Mouse (Mus musculus) forebrain, postnatal 0 days (tissue): ENCODE data around the gene Limd1. TPM values are rescaled to one million over a fixed set of nuclear protein-coding genes. Genes with fewer than 3 reads are reported as not detected.

Source experiments
- ATAC-seq: fragments of 200-750 bp; cut with Nextera tagmentation; 2 replicates; pipeline ENCODE4 v1.8.0; 2017; ENCODE audit warnings: mild to moderate bottlenecking, moderate library complexity
- DNase-seq: peaks from one replicate; pipeline ENCODE4 v3.0.0-alpha.2; 2015
- H3K27ac ChIP-seq: fragments of 300-500 bp; sonication (generic); 2 replicates; pipeline ENCODE4 v1.5.1; 2014; ENCODE audit warnings: low read depth, mild to moderate bottlenecking, antibody characterized with exemption, low read length, moderate library complexity, mixed read lengths
- H3K27me3 ChIP-seq: fragments of 300-500 bp; sonication (generic); 2 replicates; pipeline ENCODE4 v1.6.1; 2014; ENCODE audit warnings: mild to moderate bottlenecking, low read length, mixed read lengths; ENCODE audit not compliant: insufficient read depth
- H3K36me3 ChIP-seq: fragments of 300-500 bp; sonication (generic); 2 replicates; pipeline ENCODE4 v1.6.1; 2014; ENCODE audit warnings: mild to moderate bottlenecking, moderate library complexity; ENCODE audit not compliant: insufficient read depth
- H3K4me1 ChIP-seq: fragments of 300-500 bp; sonication (generic); 2 replicates; pipeline ENCODE4 v1.6.1; 2014; ENCODE audit warnings: antibody characterized with exemption; ENCODE audit not compliant: insufficient read depth
- H3K4me2 ChIP-seq: fragments of 300-500 bp; sonication (generic); 2 replicates; pipeline ENCODE4 v1.6.1; 2014; ENCODE audit warnings: low read depth, mild to moderate bottlenecking, moderate library complexity
- H3K4me3 ChIP-seq: fragments of 300-500 bp; sonication (generic); 2 replicates; pipeline ENCODE4 v1.5.1; 2014; ENCODE audit warnings: low read depth, low read length, mixed read lengths
- H3K9ac ChIP-seq: fragments of 300-500 bp; sonication (generic); 2 replicates; pipeline ENCODE4 v1.6.1; 2014; ENCODE audit warnings: mild to moderate bottlenecking
- H3K9me3 ChIP-seq: fragments of 300-500 bp; sonication (generic); 2 replicates; pipeline ENCODE4 v1.6.1; 2016; ENCODE audit warnings: low read length
- CTCF ChIP-seq: sonication (generic); IDR thresholded peaks from 2 replicates; pipeline ENCODE4 v1.5.1; 2016; ENCODE audit warnings: antibody characterized with exemption, control low read depth, low read depth
- WGBS: fragments of 180-500 bp; shearing (Covaris S2); extraction: QIAGEN DNeasy Blood & Tissue Kit; methylation state at CpG from one replicate; pipeline ENCODE4 v1.1.7; 2014; 5-methylcytosine and 5-hydroxymethylcytosine counted together
- polyA plus RNA-seq: library from polyadenylated mRNA; unstranded; fragments of >200 nt; fragmentation: Nextera tagmentation; extraction: Ambion mirVana; gene quantifications from 2 replicates; pipeline ENCODE4 v1.2.1, GENCODE M21; 2015
- total RNA-seq: library from RNA; depleted of rRNA; stranded (reverse); fragments of >200 nt; gene quantifications from 2 replicates; pipeline ENCODE4 v1.2.3, GENCODE M21; 2014

Gene Limd1
- total and polyA plus RNA-seq, 2 experiments from 2014 or later: 9.1 to 23.8 TPM

GRCm38 (mm10) chr9:123450174-123450573 lies 28.3 kb upstream of the Limd1 start:
- peak; percentile 80 for DNase-seq
- Histone ChIP-seq H3K27me3 (no peaks in the 10 kb centered on the region), H3K9me3 (no peaks in the 10 kb centered on the region), H3K4me3 (no peak overlapping the region), H3K4me2 (no peak overlapping the region), H3K9ac (no peak overlapping the region), H3K4me1 (no peaks in the 10 kb centered on the region), H3K36me3 (peaks cover 17% of the 10 kb centered on the region), H3K27ac (no peak overlapping the region)
- 48% methylated on average over 2 of the region's 2 CpGs for WGBS
- peak; percentile 36; the same call in 1 of the 2 replicates for ATAC-seq
- peak; percentile 79 for TF ChIP-seq CTCF

- H3K27ac ChIP-seq: no peak overlapping the region
- no peak overlapping the region for H3K4me3 ChIP-seq
- no peak overlapping the region for H3K9ac ChIP-seq
- DNase-seq (no peak), ATAC-seq (no peak)
- TF ChIP-seq CTCF: no peak
- peaks cover 23% of the 10 kb centered on the region for H3K36me3 ChIP-seq
- WGBS: 80% methylated on average over 3 of the region's 3 CpGs
- no peaks in the 10 kb centered on the region for H3K4me1 ChIP-seq
- no peaks in the 10 kb centered on the region for H3K27me3 ChIP-seq
- H3K9me3 ChIP-seq: no peaks in the 10 kb centered on the region
- H3K4me2 ChIP-seq: no peak overlapping the region
Measured at GRCm38 (mm10) chr9:123451772-123452171, 26.7 kb upstream of the Limd1 start.

GRCm38 (mm10) chr9:123456634-123457602 lies 21.6 kb upstream of the Limd1 start:
- no peaks in the 10 kb centered on the region for H3K9me3 ChIP-seq
- no peak overlapping the region for H3K27ac ChIP-seq
- no peak for ATAC-seq
- H3K36me3 ChIP-seq: peaks cover 32% of the 10 kb centered on the region
- no peaks in the 10 kb centered on the region for H3K27me3 ChIP-seq
- no peak overlapping the region for H3K4me2 ChIP-seq
- DNase-seq: no peak
- 60% methylated on average over 9 of the region's 9 CpGs for WGBS
- TF ChIP-seq CTCF: no peak
- H3K9ac ChIP-seq: no peak overlapping the region
- no peaks in the 10 kb centered on the region for H3K4me1 ChIP-seq
- H3K4me3 ChIP-seq: no peak overlapping the region

- ATAC-seq (no peak), DNase-seq (no peak)
- no peak overlapping the region for H3K27ac ChIP-seq
- H3K27me3 ChIP-seq: no peaks in the 10 kb centered on the region
- no peak overlapping the region for H3K4me2 ChIP-seq
- WGBS: 69% methylated on average over 2 of the region's 2 CpGs
- no peak overlapping the region for H3K4me3 ChIP-seq
- no peaks in the 10 kb centered on the region for H3K9me3 ChIP-seq
- H3K9ac ChIP-seq: no peak overlapping the region
- H3K36me3 ChIP-seq: peaks cover 34% of the 10 kb centered on the region
- peak; percentile 52 for TF ChIP-seq CTCF
- H3K4me1 ChIP-seq: no peaks in the 10 kb centered on the region
Measured at GRCm38 (mm10) chr9:123457603-123458002, 20.9 kb upstream of the Limd1 start.

- Histone ChIP-seq H3K9me3 (no peaks in the 10 kb centered on the region), H3K36me3 (peaks cover 4% of the 10 kb centered on the region; the same call in 1 of the 2 replicates), H3K27me3 (no peaks in the 10 kb centered on the region), H3K4me3 (no peak overlapping the region), H3K4me2 (no peak overlapping the region), H3K4me1 (no peaks in the 10 kb centered on the region), H3K27ac (0 out of 2 replicates have a peak overlapping the region, but pooled peaks have one; percentile 5), H3K9ac (no peak overlapping the region)
- no peak for TF ChIP-seq CTCF
- peak; percentile 41 for DNase-seq
- 26% methylated on average over 4 of the region's 4 CpGs for WGBS
- ATAC-seq: peak; percentile 85
Measured at GRCm38 (mm10) chr9:123467141-123467620, 11.3 kb upstream of the Limd1 start.

GRCm38 (mm10) chr9:123468406-123469085 lies 10.0 kb upstream of the Limd1 start:
- no peaks in the 10 kb centered on the region for H3K36me3 ChIP-seq
- no peak overlapping the region for H3K4me3 ChIP-seq
- H3K27me3 ChIP-seq: no peaks in the 10 kb centered on the region
- TF ChIP-seq CTCF: no peak
- DNase-seq (no peak), ATAC-seq (no peak)
- 67% methylated on average over 5 of the region's 5 CpGs for WGBS
- no peak overlapping the region for H3K9ac ChIP-seq
- H3K4me2 ChIP-seq: no peak overlapping the region
- no peak overlapping the region for H3K27ac ChIP-seq
- H3K9me3 ChIP-seq: no peaks in the 10 kb centered on the region
- no peaks in the 10 kb centered on the region for H3K4me1 ChIP-seq

- no peak for ATAC-seq
- Histone ChIP-seq H3K9ac (no peak overlapping the region), H3K4me2 (no peak overlapping the region), H3K4me1 (no peaks in the 10 kb centered on the region), H3K27ac (no peak overlapping the region), H3K9me3 (no peaks in the 10 kb centered on the region), H3K36me3 (no peaks in the 10 kb centered on the region), H3K4me3 (no peak overlapping the region), H3K27me3 (no peaks in the 10 kb centered on the region)
- TF ChIP-seq CTCF: no peak
- DNase-seq: no peak
Measured at GRCm38 (mm10) chr9:123469087-123469486, 9.4 kb upstream of the Limd1 start.
